Mouse (Mus musculus): ENCODE results near the gene Maats1. TPM values are rescaled to one million over a fixed set of nuclear protein-coding genes. Genes with fewer than 3 reads are reported as not detected.
"Not testable (repeated sequence)": the region's sequence is repeated elsewhere in the genome, so short reads cannot be mapped to it uniquely, and the experiment has no call there.

Maats1 gene
- polyA plus RNA-seq, 1 experiment from 2014 or later = 0.06 TPM

- Histone ChIP-seq H3K9me3 (no peaks in the 10 kb centered on the region), H3K27ac (no peak overlapping the region), H3K36me3 (peaks cover 36% of the 10 kb centered on the region), H3K4me1 (peaks cover 50% of the 10 kb centered on the region), H3K4me3 (no peak overlapping the region), H3K27me3 (ENCODE audit: insufficient read depth, poor library complexity, severe bottlenecking) (no peaks in the 10 kb centered on the region)
- DNase-seq (ENCODE audit: low spot score) = no peak
Measured at GRCm38 (mm10) chr16:38352851-38353250, 10.9 kb upstream of the Maats1 start.

GRCm38 (mm10) chr16:38352031-38352430 lies 10.1 kb upstream of the Maats1 start:
- H3K9me3 ChIP-seq = no peaks in the 10 kb centered on the region
- no peaks in the 10 kb centered on the region for H3K27me3 ChIP-seq (ENCODE audit: insufficient read depth, poor library complexity, severe bottlenecking)
- H3K36me3 ChIP-seq = peaks cover 30% of the 10 kb centered on the region
- peaks cover 54% of the 10 kb centered on the region for H3K4me1 ChIP-seq
- no peak overlapping the region for H3K4me3 ChIP-seq
- peak; percentile 73 for DNase-seq (ENCODE audit: low spot score)
- H3K27ac ChIP-seq = peak overlapping the region; percentile 68
- 60% methylated on average over 7 of the region's 7 CpGs for WGBS

DNA sequence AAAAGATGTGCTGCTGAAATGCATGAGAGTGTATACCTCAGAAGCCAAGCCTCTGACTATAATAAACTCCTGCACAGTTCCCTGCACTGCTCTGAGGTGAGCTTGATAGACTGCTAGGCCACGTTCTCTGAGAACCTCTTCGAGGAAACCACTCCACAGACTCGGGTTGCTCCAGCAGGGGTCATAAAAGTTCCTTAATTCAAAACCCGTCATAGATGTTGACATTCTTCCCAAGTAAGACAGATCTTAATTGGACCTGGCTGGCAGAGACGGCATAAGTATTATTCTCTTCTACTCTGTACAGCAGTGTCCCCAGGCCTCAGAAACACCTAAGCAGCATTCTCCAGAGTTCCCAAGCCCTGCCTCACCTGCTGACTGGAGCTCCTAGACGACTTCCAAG lies 9.0 kb upstream of the Maats1 start:
- Histone ChIP-seq H3K36me3 (peaks cover 29% of the 10 kb centered on the region), H3K4me3 (peak overlapping the region; percentile 12; the same call in 1 of the 2 replicates), H3K9me3 (no peaks in the 10 kb centered on the region), H3K27ac (peak overlapping the region; percentile 81), H3K4me1 (peaks cover 51% of the 10 kb centered on the region), H3K27me3 (ENCODE audit: insufficient read depth, poor library complexity, severe bottlenecking) (no peaks in the 10 kb centered on the region)
- DNase-seq (ENCODE audit: low spot score) = no peak
- 37% methylated on average over 6 of the region's 6 CpGs for WGBS

- H3K4me3 ChIP-seq = peak overlapping the region; percentile 12; the same call in 1 of the 2 replicates
- H3K4me1 ChIP-seq = peaks cover 51% of the 10 kb centered on the region
- H3K36me3 ChIP-seq = peaks cover 29% of the 10 kb centered on the region
- H3K27me3 ChIP-seq (ENCODE audit: insufficient read depth, poor library complexity, severe bottlenecking) = no peaks in the 10 kb centered on the region
- DNase-seq (ENCODE audit: low spot score) = peak; percentile 96
- peak overlapping the region; percentile 81 for H3K27ac ChIP-seq
- no peaks in the 10 kb centered on the region for H3K9me3 ChIP-seq
- whole genome bisulfite sequencing = 11% methylated on average over 7 of the region's 7 CpGs
Measured at GRCm38 (mm10) chr16:38350361-38350855, 8.5 kb upstream of the Maats1 start.

DNA sequence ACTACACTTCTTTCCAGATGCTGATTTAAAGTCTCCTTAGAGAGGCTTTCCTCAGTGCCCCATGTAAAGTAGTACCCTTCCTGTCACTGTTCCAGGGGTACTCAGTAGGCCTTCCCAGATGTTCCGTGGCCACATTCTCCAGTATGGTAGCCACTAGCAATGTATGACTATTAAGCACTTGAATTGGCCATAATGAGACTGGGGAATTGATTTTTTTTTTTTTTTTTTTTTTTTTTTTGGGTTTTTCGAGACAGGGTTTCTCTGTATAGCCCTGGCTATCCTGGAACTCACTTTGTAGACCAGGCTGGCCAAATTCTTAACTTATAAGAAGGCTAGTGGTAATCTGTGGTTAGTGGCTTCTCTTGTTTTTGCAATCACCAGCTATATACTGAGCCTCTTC lies 7.9 kb upstream of the Maats1 start:
- Histone ChIP-seq H3K27ac (peak overlapping the region; percentile 81), H3K4me3 (no peak overlapping the region)
- WGBS = 88% methylated on average over 2 of the region's 2 CpGs

DNA sequence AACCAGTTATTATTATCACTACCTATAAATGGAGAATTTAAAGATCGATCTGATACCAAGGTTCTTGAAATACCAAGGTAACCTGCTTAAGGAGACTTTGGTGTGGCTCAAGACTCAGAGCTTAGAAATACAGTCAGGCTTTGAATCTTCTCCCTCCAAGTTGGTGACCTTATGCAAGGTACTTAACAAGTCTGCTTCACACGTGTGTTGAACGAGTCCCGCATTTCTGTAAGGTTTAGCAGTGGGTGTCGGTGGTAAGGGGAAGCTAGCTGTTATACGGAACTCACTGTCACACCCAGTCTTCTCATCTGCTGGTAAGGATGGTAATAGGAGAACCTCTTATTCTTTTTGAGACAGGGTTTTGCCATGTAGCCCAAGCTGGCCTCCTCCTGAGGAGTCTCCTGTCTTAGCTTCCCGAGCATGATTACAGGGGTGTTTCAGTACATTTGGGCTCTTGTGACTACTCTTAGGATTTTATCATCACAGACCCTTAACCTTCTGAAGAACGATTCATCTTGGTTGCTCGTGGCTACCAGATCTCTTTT lies 6.3 kb upstream of the Maats1 start:
- no peaks in the 10 kb centered on the region for H3K27me3 ChIP-seq (ENCODE audit: insufficient read depth, poor library complexity, severe bottlenecking)
- H3K9me3 ChIP-seq = no peaks in the 10 kb centered on the region
- WGBS = 77% methylated on average over 9 of the region's 9 CpGs
- H3K27ac ChIP-seq = no peak overlapping the region
- peaks cover 25% of the 10 kb centered on the region for H3K36me3 ChIP-seq
- DNase-seq (ENCODE audit: low spot score) = no peak
- H3K4me3 ChIP-seq = peak overlapping the region; percentile 93
- peaks cover 45% of the 10 kb centered on the region for H3K4me1 ChIP-seq

More for the DNA sequence above, 7.9 kb upstream of the Maats1 start:
- Histone ChIP-seq H3K9me3 (no peaks in the 10 kb centered on the region), H3K27me3 (ENCODE audit: insufficient read depth, poor library complexity, severe bottlenecking) (no peaks in the 10 kb centered on the region), H3K36me3 (peaks cover 29% of the 10 kb centered on the region), H3K4me1 (peaks cover 51% of the 10 kb centered on the region)
- no peak for DNase-seq (ENCODE audit: low spot score)

- WGBS = 55% methylated on average over 6 of the region's 6 CpGs
- peaks cover 25% of the 10 kb centered on the region for H3K36me3 ChIP-seq
- no peak for DNase-seq (ENCODE audit: low spot score)
- H3K27me3 ChIP-seq (ENCODE audit: insufficient read depth, poor library complexity, severe bottlenecking) = no peaks in the 10 kb centered on the region
- peaks cover 45% of the 10 kb centered on the region for H3K4me1 ChIP-seq
- H3K27ac ChIP-seq = peak overlapping the region; percentile 96
- H3K4me3 ChIP-seq = peak overlapping the region; percentile 93
- H3K9me3 ChIP-seq = no peaks in the 10 kb centered on the region
Measured at GRCm38 (mm10) chr16:38347588-38347987, 5.6 kb upstream of the Maats1 start.

DNA sequence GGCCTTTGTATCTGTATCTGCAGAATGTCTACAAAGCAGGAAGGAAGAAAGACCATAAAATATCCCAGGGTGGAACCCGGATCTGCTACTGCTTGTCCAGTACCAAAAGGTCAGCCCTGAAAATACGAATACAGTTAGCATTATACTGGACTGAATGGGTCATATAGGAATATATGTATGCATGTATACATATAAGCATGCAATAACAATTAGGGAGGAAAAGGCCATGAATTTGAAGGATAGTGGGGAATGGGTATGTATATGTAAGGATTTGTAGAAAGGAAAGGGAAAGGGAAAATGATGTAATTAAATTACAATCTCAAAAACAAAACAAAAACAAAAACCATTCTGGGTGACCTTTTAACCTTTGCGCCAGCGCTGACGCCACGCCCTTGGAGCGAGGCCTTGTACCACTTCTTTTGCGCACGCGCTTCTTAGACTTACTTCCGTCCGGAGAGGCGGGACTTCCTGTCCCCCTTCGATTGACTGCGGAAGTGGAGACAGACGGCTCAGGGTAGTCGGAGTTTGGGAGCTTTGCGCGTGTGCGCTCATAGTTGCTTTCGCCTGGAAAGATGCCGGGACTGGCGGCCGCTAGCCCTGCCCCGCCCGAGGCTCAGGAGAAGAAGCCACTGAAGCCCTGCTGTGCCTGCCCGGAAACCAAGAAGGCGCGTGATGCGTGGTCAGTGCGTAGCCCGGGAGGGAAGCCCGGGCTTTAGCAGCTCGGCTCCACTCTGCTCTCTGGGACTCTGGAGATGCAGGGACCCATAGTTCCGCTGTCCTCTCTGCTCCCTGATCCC lies 4.8 kb upstream of the Maats1 start, which contains the start of the genes Cox17 and Gm21987:
Cox17 (plus strand) TSS at position 463 of the 797 bp plus-strand sequence.
Gm21987 (plus strand) TSS at position 512 of the 797 bp plus-strand sequence.
- no peaks in the 10 kb centered on the region for H3K27me3 ChIP-seq (ENCODE audit: insufficient read depth, poor library complexity, severe bottlenecking)
- H3K9me3 ChIP-seq = no peaks in the 10 kb centered on the region
- peak within 1 kb of the TSS; percentile 96 for H3K27ac ChIP-seq
- WGBS = 2% methylated on average over 35 of the region's 35 CpGs
- DNase-seq (ENCODE audit: low spot score) = peak; percentile 97
- H3K4me1 ChIP-seq = peaks cover 41% of the 10 kb centered on the region
- peak within 1 kb of the TSS; percentile 93 for H3K4me3 ChIP-seq
- H3K36me3 ChIP-seq = peaks cover 19% of the 10 kb centered on the region

DNA sequence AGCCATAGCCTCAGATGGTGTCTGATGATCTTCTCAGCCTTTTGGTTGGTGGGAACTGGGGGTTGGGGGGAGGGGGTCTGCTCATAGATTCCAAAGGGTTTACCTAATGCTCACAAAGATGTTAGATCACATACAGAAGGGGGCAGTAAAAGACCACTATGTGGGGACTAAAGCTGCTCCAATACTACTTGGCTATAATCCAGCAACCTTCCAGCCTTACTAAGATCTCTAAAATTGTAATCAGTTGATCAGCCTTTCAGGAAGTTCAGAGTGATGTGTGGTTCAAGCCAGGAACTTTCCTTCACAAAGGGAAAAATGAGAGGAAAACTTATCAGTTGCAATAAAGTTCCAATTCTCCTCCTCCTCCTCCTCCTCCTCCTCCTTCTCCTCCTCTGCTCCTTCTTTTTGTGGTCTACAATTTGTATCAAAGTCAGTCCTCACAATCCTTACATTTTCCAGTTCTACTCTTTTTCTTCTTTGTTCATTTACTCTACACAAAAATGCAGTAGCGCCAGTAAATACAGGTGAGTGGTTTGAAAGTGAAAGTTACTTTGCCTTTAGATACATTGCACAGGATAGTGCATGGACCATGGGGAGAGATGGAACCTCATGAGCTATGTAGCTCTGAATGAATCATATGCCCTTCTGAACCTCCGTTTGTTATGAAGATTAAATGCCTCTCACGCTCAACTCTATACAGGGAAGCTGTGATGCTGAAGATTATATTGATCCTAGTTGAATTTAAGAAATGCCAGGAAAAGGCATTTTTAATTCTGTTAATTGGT lies 3.2 kb upstream of the Maats1 start:
- Histone ChIP-seq H3K27me3 (ENCODE audit: insufficient read depth, poor library complexity, severe bottlenecking) (no peaks in the 10 kb centered on the region), H3K4me1 (peaks cover 31% of the 10 kb centered on the region), H3K27ac (peak overlapping the region; percentile 42; the same call in 1 of the 2 replicates), H3K36me3 (peaks cover 6% of the 10 kb centered on the region; the same call in 1 of the 2 replicates), H3K9me3 (no peaks in the 10 kb centered on the region), H3K4me3 (no peak overlapping the region)
- no peak for DNase-seq (ENCODE audit: low spot score)
- 73% methylated on average over 3 of the region's 3 CpGs for WGBS

GRCm38 (mm10) chr16:38338077-38338476 lies 3.9 kb downstream of the Maats1 start:
- not testable (repeated sequence) for H3K27me3 ChIP-seq (ENCODE audit: insufficient read depth, poor library complexity, severe bottlenecking); H3K27ac ChIP-seq; H3K36me3 ChIP-seq; H3K9me3 ChIP-seq; H3K4me3 ChIP-seq; DNase-seq (ENCODE audit: low spot score); H3K4me1 ChIP-seq
- 73% methylated on average over 4 of the region's 4 CpGs for WGBS

DNA sequence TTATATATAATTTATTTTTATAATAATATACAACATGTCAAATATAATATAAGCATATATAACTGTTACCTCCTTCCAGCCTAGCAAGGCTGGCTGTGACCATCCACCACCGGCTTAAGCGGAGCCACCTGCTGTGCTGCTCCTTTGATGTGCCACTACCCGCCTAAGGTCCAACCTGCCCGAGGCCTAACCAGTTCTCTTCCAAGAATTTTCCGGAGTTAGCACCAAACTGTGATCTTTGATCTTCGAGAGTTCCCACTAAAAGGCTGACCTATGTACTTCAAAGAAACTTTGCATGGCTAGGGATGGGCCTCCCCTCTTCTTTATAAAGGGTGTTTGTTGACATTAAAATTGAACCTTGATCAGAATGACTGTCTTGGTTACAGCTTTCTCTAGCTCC lies 7.5 kb downstream of the Maats1 start:
- WGBS = 45% methylated on average over 6 of the region's 6 CpGs
- Histone ChIP-seq H3K4me1 (no peaks in the 10 kb centered on the region), H3K27me3 (ENCODE audit: insufficient read depth, poor library complexity, severe bottlenecking) (no peaks in the 10 kb centered on the region), H3K9me3 (no peaks in the 10 kb centered on the region), H3K4me3 (no peak overlapping the region), H3K36me3 (no peaks in the 10 kb centered on the region), H3K27ac (no peak overlapping the region)
- DNase-seq (ENCODE audit: low spot score) = no peak

GRCm38 (mm10) chr16:38329340-38329739 lies 12.6 kb downstream of the Maats1 start:
- Histone ChIP-seq H3K4me1 (no peaks in the 10 kb centered on the region), H3K36me3 (no peaks in the 10 kb centered on the region), H3K4me3 (no peak overlapping the region), H3K9me3 (no peaks in the 10 kb centered on the region), H3K27ac (no peak overlapping the region), H3K27me3 (ENCODE audit: insufficient read depth, poor library complexity, severe bottlenecking) (no peaks in the 10 kb centered on the region)
- no peak for DNase-seq (ENCODE audit: low spot score)
- WGBS = 83% methylated on average over 3 of the region's 3 CpGs

Data from heart, embryonic 10.5 days (tissue).